Mouse (Mus musculus) intestine, embryonic 14.5 days (tissue): ENCODE results near the gene Shroom1. TPM values are rescaled to one million over a fixed set of nuclear protein-coding genes. Genes with fewer than 3 reads are reported as not detected.

Experiments used
- ATAC-seq: fragments of 200-750 bp; cut with Nextera tagmentation; replicated peaks from 2 replicates; pipeline ENCODE4 v1.8.0; 2017; ENCODE audit warnings: low read depth, moderate number of reproducible peaks, moderate TSS enrichment, moderate library complexity; ENCODE audit not compliant: low FRiP score, low TSS enrichment
- DNase-seq: peaks from one replicate; pipeline ENCODE4 v3.0.0-alpha.2; 2018; ENCODE audit warnings: low spot score
- H3K27ac ChIP-seq: fragments of 300-500 bp; sonication (generic); 2 replicates; pipeline ENCODE4 v1.5.1; 2014; ENCODE audit warnings: low read depth, mild to moderate bottlenecking, control low read depth
- H3K27me3 ChIP-seq: fragments of 300-500 bp; sonication (generic); replicated peaks from 2 replicates; pipeline ENCODE4 v1.6.1; 2014; ENCODE audit warnings: low read length, control low read depth; ENCODE audit not compliant: control insufficient read depth, insufficient read depth
- H3K36me3 ChIP-seq: fragments of 300-500 bp; sonication (generic); 2 replicates; pipeline ENCODE4 v1.6.1; 2014; ENCODE audit warnings: low read length, control low read depth; ENCODE audit not compliant: control insufficient read depth, insufficient read depth
- H3K4me1 ChIP-seq: fragments of 300-500 bp; sonication (generic); replicated peaks from 2 replicates; pipeline ENCODE4 v1.6.1; 2014; ENCODE audit warnings: low read length, control low read depth, mixed read lengths; ENCODE audit not compliant: control insufficient read depth, insufficient read depth
- H3K4me2 ChIP-seq: fragments of 300-500 bp; sonication (generic); 2 replicates; pipeline ENCODE4 v1.6.1; 2014; ENCODE audit warnings: low read length
- H3K4me3 ChIP-seq: fragments of 300-500 bp; sonication (generic); 2 replicates; pipeline ENCODE4 v1.5.1; 2014; ENCODE audit warnings: low read depth, low read length, control low read depth, mixed read lengths
- H3K9ac ChIP-seq: fragments of 300-500 bp; sonication (generic); 2 replicates; pipeline ENCODE4 v1.6.1; 2014; ENCODE audit warnings: mild to moderate bottlenecking, low read length
- H3K9me3 ChIP-seq: fragments of 300-500 bp; sonication (generic); 2 replicates; pipeline ENCODE4 v1.6.1; 2016; ENCODE audit warnings: low read length, control low read depth; ENCODE audit not compliant: control insufficient read depth
- WGBS: fragments of 180-500 bp; shearing (Covaris S2); extraction: QIAGEN DNeasy Blood & Tissue Kit; methylation state at CpG from one replicate; pipeline ENCODE4 v1.1.7; 2014; 5-methylcytosine and 5-hydroxymethylcytosine counted together
- polyA plus RNA-seq: library from polyadenylated mRNA; unstranded; fragments of >200 nt; fragmentation: Nextera tagmentation; extraction: Ambion mirVana; gene quantifications from 2 replicates; pipeline ENCODE4 v1.2.1, GENCODE M21; 2014

Gene Shroom1
- polyA plus RNA-seq: 0.97 and 1.4 TPM in 2 replicates

GRCm38 (mm10) chr11:53456474-53457371 lies at the start of gene Shroom1, which contains the start of gene Gm10447:
Gene Shroom1 (plus strand): TSS chr11:53457205.
Gene Gm10447 (minus strand): TSS chr11:53457110.
- H3K27ac ChIP-seq: no peak within 1 kb of the TSS
- H3K36me3 ChIP-seq: no peaks in the 10 kb centered on the region
- H3K27me3 ChIP-seq: peaks cover 15% of the 10 kb centered on the region
- peak within 1 kb of the TSS; percentile 49 for H3K9ac ChIP-seq
- H3K4me3 ChIP-seq: peak within 1 kb of the TSS; percentile 56
- WGBS: 4% methylated on average over 42 of the region's 42 CpGs
- peak within 1 kb of the TSS; percentile 87 for H3K4me2 ChIP-seq
- H3K4me1 ChIP-seq: no peaks in the 10 kb centered on the region
- DNase-seq: peak; percentile 77
- H3K9me3 ChIP-seq: no peaks in the 10 kb centered on the region
- peak; percentile 85 for ATAC-seq

GRCm38 (mm10) chr11:53411738-53412137 lies 45.3 kb upstream of the Shroom1 start:
- DNase-seq (no peak), ATAC-seq (no peak)
- Histone ChIP-seq H3K4me2 (no peak overlapping the region), H3K36me3 (peaks cover 99% of the 10 kb centered on the region), H3K9me3 (no peaks in the 10 kb centered on the region), H3K4me1 (no peaks in the 10 kb centered on the region), H3K27me3 (no peaks in the 10 kb centered on the region), H3K4me3 (no peak overlapping the region), H3K9ac (no peak overlapping the region), H3K27ac (no peak overlapping the region)

- no peak for DNase-seq
- Histone ChIP-seq H3K4me1 (no peaks in the 10 kb centered on the region), H3K9ac (no peak overlapping the region), H3K9me3 (no peaks in the 10 kb centered on the region), H3K27me3 (no peaks in the 10 kb centered on the region), H3K36me3 (peaks cover 98% of the 10 kb centered on the region), H3K27ac (no peak overlapping the region), H3K4me3 (no peak overlapping the region), H3K4me2 (no peak overlapping the region)
- 97% methylated on average over 4 of the region's 4 CpGs for WGBS
- no peak for ATAC-seq
These were observed 43.1 kb upstream of the Shroom1 start for GRCm38 (mm10) chr11:53413871-53414270.

GRCm38 (mm10) chr11:53418048-53418447 lies 39.0 kb upstream of the Shroom1 start:
- H3K36me3 ChIP-seq: peaks cover 78% of the 10 kb centered on the region
- H3K27ac ChIP-seq: no peak overlapping the region
- no peak for ATAC-seq
- no peaks in the 10 kb centered on the region for H3K9me3 ChIP-seq
- no peak overlapping the region for H3K9ac ChIP-seq
- no peak overlapping the region for H3K4me3 ChIP-seq
- no peak for DNase-seq
- H3K4me2 ChIP-seq: no peak overlapping the region
- H3K27me3 ChIP-seq: no peaks in the 10 kb centered on the region
- no peaks in the 10 kb centered on the region for H3K4me1 ChIP-seq

- Histone ChIP-seq H3K4me1 (no peaks in the 10 kb centered on the region), H3K9ac (no peak within 1 kb of the TSS), H3K4me2 (no peak within 1 kb of the TSS), H3K9me3 (no peaks in the 10 kb centered on the region), H3K27ac (no peak within 1 kb of the TSS), H3K27me3 (no peaks in the 10 kb centered on the region), H3K36me3 (peaks cover 36% of the 10 kb centered on the region), H3K4me3 (no peak within 1 kb of the TSS)
- no peak for DNase-seq
- no peak for ATAC-seq
- WGBS: 78% methylated on average over 4 of the region's 4 CpGs
These were observed 34.0 kb upstream of the Shroom1 start, which contains the start of gene Leap2 for GRCm38 (mm10) chr11:53423036-53423435. Gene Leap2 (minus strand): TSS chr11:53423170.

- Histone ChIP-seq H3K27ac (no peak overlapping the region), H3K27me3 (no peaks in the 10 kb centered on the region), H3K4me3 (no peak overlapping the region), H3K4me2 (no peak overlapping the region), H3K9ac (no peak overlapping the region), H3K36me3 (peaks cover 38% of the 10 kb centered on the region), H3K4me1 (peaks cover 6% of the 10 kb centered on the region), H3K9me3 (no peaks in the 10 kb centered on the region)
- ATAC-seq (no peak), DNase-seq (no peak)
- WGBS: 57% methylated on average over 2 of the region's 2 CpGs
These were observed 32.2 kb upstream of the Shroom1 start for GRCm38 (mm10) chr11:53424826-53425225.

- H3K4me2 ChIP-seq: no peak overlapping the region
- no peak for DNase-seq
- ATAC-seq: no peak
- no peak overlapping the region for H3K9ac ChIP-seq
- peaks cover 9% of the 10 kb centered on the region for H3K4me1 ChIP-seq
- no peak overlapping the region for H3K27ac ChIP-seq
- WGBS: 32% methylated on average over 3 of the region's 3 CpGs
- H3K27me3 ChIP-seq: no peaks in the 10 kb centered on the region
- H3K36me3 ChIP-seq: peaks cover 33% of the 10 kb centered on the region
- H3K9me3 ChIP-seq: no peaks in the 10 kb centered on the region
- H3K4me3 ChIP-seq: no peak overlapping the region
These were observed 31.8 kb upstream of the Shroom1 start for GRCm38 (mm10) chr11:53425251-53425650.

GRCm38 (mm10) chr11:53425711-53426255 lies 31.2 kb upstream of the Shroom1 start:
- peaks cover 29% of the 10 kb centered on the region for H3K36me3 ChIP-seq
- H3K4me2 ChIP-seq: no peak overlapping the region
- H3K4me3 ChIP-seq: no peak overlapping the region
- H3K27me3 ChIP-seq: no peaks in the 10 kb centered on the region
- no peaks in the 10 kb centered on the region for H3K9me3 ChIP-seq
- H3K4me1 ChIP-seq: peaks cover 9% of the 10 kb centered on the region
- no peak overlapping the region for H3K27ac ChIP-seq
- no peak overlapping the region for H3K9ac ChIP-seq
- DNase-seq: no peak
- 80% methylated on average over 6 of the region's 6 CpGs for WGBS
- ATAC-seq: no peak
